Mouse (Mus musculus): ENCODE measurements around the gene Slc7a8.

Slc7a8 gene

DNA sequence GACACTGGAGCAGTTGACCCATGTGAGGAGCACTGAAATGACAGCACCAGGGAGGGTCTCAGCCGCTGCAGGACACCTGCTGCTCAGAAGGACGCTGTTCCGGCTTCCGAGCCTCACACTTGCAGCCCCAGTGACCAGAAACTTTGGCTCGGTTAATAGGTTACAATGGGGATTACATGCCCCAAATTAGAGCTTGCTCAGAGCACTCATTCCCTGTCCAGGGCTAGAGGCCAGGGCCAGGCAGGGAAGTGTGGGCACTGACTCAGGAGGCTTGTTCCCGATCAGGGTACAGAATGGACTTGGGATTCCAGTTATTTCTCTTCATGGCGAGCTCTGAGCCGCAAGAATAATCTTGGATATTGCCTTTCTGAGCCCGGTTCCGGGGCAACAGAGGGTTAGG, 44.1 kb downstream of the Slc7a8 start:
- no peak for DNase-seq (ENCODE audit: low spot score)

GRCm38 (mm10) chr14:54736555-54737552, 44.9 kb downstream of the Slc7a8 start:
- no peak for DNase-seq (ENCODE audit: low spot score)

- no peak for DNase-seq (ENCODE audit: low spot score)
Measured at GRCm38 (mm10) chr14:54735221-54735620, 46.5 kb downstream of the Slc7a8 start.

GRCm38 (mm10) chr14:54734004-54734403, 47.7 kb downstream of the Slc7a8 start:
- no peak for DNase-seq (ENCODE audit: low spot score)

- DNase-seq (ENCODE audit: low spot score) = no peak
Measured at GRCm38 (mm10) chr14:54732206-54732605, 49.5 kb downstream of the Slc7a8 start.

DNA sequence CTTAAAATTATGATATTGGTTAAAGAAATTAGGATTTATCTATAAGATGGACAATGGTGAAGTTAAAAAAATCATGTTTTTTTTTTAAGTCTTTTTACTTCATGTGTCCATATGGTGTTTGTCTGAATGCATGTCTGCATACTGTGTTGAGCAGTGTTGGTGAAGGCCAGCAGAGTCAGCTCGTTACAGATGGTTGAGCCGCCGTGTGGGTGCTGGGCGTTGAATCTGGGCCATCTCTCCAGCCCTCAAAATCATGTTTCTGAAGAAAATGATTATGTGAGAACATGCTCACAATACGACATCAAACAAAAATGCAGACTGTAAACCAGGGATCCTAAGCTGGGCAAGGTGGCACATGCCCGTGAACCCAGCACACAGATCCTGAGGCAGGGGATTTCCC, 51.4 kb downstream of the Slc7a8 start:
- DNase-seq (ENCODE audit: low spot score) = no peak

DNA sequence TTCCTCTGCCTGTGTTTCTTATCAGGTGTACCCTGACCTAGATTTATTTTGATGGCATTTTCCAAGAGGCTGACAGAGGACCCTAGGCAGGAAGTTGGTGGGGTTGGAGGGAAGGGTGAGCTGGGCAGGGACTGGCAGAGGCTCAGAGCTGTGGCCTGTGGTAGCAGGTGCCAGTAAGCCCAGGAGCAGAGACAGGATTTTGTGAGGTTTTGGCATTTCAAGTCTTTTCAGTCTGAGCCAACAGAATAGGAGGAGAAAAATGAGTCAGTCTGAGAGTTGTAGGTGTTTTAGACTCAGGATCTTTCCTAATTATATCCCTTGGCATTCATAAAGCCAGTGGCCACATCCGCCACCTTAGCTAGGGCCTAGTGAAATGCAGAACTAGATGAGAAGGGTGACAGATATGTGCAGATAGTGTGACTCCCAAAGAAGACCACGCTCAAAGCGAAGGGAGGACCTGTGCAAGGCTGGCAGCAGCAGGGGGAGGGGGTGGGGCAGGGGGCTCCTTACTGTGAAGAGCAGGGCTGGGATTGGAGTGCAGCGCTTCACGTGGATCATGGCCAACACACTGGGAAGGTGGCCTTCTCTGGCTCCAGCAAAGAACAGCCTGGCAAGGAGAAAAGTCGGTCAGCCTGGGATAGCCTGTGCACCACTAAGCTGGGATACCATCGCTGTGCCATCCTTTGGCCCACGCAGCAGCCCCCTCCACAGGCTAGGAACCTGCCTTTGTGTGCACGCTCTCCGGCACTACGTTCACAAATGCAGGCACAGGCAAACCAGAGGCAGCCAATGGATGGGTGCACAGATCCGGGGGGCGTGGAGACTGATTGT, 52.7 kb downstream of the Slc7a8 start:
- DNase-seq (ENCODE audit: low spot score) = no peak

- DNase-seq (ENCODE audit: low spot score) = no peak
Measured at GRCm38 (mm10) chr14:54727565-54727964, 54.2 kb downstream of the Slc7a8 start.

- DNase-seq (ENCODE audit: low spot score) = no peak
Measured at GRCm38 (mm10) chr14:54724049-54724448, 57.7 kb downstream of the Slc7a8 start.

- no peak for DNase-seq (ENCODE audit: low spot score)
Measured at GRCm38 (mm10) chr14:54721711-54722110, 60.0 kb downstream of the Slc7a8 start.

DNA sequence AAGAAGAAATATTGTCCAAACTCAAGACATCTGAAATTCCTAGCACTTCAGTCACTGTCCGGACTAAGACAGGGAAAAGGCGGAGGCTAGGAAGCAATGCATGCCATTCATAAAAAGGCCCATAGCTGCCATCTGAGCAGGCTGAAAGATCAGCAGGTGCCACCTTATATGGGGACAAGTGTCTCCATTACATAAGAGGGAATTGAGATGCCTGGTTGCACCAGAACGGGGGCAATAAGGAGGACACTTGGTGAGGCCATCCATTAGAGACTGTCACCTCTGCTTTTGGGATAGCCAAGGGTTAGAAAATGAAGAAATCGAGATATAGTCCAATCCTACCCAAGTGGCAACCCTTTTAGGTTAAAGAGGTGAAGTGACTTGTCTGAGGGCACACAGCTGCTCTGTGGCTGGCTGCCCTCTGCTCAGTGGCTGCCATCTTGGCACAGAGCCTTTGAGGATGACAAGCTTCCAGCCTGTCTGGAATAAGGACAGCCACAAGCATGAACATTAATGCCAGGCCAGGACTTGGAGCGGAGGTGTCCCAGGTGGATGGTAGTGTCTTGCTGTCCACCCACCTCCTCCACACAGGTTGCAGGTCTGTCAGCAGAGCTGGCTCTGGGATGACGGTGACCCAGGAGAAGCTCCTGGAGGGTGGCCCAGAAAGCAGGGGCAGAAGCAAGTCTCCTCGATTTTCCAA, 60.9 kb downstream of the Slc7a8 start:
- DNase-seq (ENCODE audit: low spot score) = no peak

- no peak for DNase-seq (ENCODE audit: low spot score)
Measured at GRCm38 (mm10) chr14:54720041-54720440, 61.7 kb downstream of the Slc7a8 start.

GRCm38 (mm10) chr14:54715402-54715801, 66.3 kb downstream of the Slc7a8 start:
- no peak for DNase-seq (ENCODE audit: low spot score)

GRCm38 (mm10) chr14:54714617-54715081, 67.1 kb downstream of the Slc7a8 start:
- no peak for DNase-seq (ENCODE audit: low spot score)

GRCm38 (mm10) chr14:54714121-54714520, 67.6 kb downstream of the Slc7a8 start:
- peak; percentile 29 for DNase-seq (ENCODE audit: low spot score)

GRCm38 (mm10) chr14:54712861-54713260, 68.9 kb downstream of the Slc7a8 start:
- DNase-seq (ENCODE audit: low spot score) = no peak

DNA sequence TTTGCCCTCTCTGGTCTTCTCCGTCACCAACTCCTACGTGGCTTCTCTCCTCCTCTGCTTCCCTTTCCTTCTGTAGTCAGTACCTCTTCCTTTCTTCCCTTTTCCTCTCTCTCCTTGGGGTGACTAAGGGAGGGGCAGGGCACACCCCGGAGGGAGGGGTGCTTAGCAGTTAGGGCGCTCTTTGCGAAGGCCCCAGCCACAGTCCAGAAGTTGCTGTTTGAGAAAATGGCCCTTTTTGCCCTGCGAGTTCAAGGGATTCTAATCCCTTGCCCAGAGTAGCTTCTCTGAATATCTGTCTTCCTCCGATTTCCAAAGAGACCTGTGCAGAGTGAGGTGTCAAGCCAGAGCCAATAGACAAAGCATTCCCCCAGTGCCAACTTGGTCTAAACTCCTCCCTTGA, 69.7 kb downstream of the Slc7a8 start, which contains the start of gene Cebpe:
Gene Cebpe, minus strand, starts transcription at position 101 of the 400 bp plus-strand sequence.
- no peak for DNase-seq (ENCODE audit: low spot score)

DNA sequence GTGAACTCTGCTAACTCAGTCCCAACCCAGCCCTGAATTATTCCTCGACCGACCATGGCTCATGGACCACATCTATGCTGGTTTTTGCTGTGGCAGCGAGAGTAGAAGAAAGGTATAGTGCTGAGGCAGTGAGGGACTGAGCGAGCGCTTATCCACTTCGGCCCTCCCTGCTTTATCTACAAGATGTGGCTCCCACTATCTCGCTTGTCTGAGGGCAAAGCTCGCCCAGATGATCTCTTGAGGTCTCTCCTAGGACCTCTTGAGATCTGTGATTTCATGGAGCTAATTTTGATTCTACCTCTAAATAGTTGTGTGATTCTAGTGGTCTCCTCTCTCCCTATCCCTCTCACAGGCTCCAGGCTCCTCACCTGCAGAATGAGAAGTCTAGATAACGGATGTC, 72.7 kb downstream of the Slc7a8 start:
- DNase-seq (ENCODE audit: low spot score) = no peak

- no peak for DNase-seq (ENCODE audit: low spot score)
Measured at GRCm38 (mm10) chr14:54706589-54707320, 75.0 kb downstream of the Slc7a8 start.

- peak; percentile 63 for DNase-seq (ENCODE audit: low spot score)
Measured at GRCm38 (mm10) chr14:54705844-54706243, 75.9 kb downstream of the Slc7a8 start.

DNA sequence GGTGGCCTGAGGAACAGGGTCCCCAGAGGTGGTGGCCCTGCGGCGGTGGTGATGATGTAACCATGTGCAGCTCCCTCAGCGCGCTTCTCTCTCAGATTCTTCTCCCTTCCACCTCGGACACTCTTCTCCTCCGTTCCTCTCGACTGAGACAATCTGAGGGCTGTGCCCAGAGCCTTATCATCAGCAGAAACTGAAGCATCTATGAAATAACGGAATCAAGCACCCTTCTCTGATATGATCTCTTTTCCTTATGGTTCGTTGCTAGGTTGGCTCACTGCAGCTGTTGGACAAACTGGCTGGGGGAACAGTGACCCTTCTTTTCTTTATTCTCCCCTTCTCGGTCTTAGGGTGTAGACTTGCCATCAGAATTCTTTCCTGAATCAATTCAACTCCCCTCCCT, 78.5 kb downstream of the Slc7a8 start:
- no peak for DNase-seq (ENCODE audit: low spot score)

Data from ovary, adult 18-20 months (tissue).